Mouse (Mus musculus) CH12.LX (cell line): Measurements from ENCODE around the gene Cd81. TPM values are rescaled to one million over a fixed set of nuclear protein-coding genes. Genes with fewer than 3 reads are reported as not detected.

ENCODE experiments used
- DNase-seq: peaks from one replicate; pipeline ENCODE4 v3.0.0-alpha.2; 2013; ENCODE audit errors: extremely low read depth
- H3K27ac ChIP-seq: 2 replicates; pipeline ENCODE4 v1.5.1; 2012; ENCODE audit warnings: low read depth, mild to moderate bottlenecking, control low read depth, moderate library complexity; ENCODE audit not compliant: insufficient read depth
- H3K27me3 ChIP-seq: replicated peaks from 2 replicates; pipeline ENCODE3; 2012; ENCODE audit warnings: inconsistent platforms
- H3K36me3 ChIP-seq, 2 experiments: replicated peaks in 1 of 2; 2 replicates each; pipeline versions ENCODE3 to v1.6.1; 2012; ENCODE audit warnings: inconsistent platforms in 1 of 2, low read length in 1 of 2, mild to moderate bottlenecking in 1 of 2, mixed read lengths in 1 of 2, moderate library complexity in 1 of 2; ENCODE audit not compliant: control insufficient read depth in 1 of 2, insufficient read depth in 1 of 2
- H3K4me1 ChIP-seq, 2 experiments: 2 replicates each; pipeline ENCODE4 v1.6.1; 2012; ENCODE audit warnings: inconsistent platforms in 1 of 2, moderate library complexity in 1 of 2; ENCODE audit not compliant: insufficient read depth in 2 of 2, control insufficient read depth in 1 of 2
- H3K4me2 ChIP-seq: 2 replicates; pipeline ENCODE4 v1.6.1; 2012; ENCODE audit warnings: low read depth, mild to moderate bottlenecking, control low read depth; ENCODE audit not compliant: poor library complexity, insufficient read depth, severe bottlenecking
- H3K4me3 ChIP-seq, 3 experiments: fragments of 150-350 bp in 1 of 3; sonication (generic) in 1 of 3; replicated peaks in 1 of 3; 2 replicates each; pipeline versions ENCODE3 to v1.5.1; 2011 to 2012; ENCODE audit warnings: low read depth in 2 of 3, low read length in 2 of 3, mild to moderate bottlenecking in 2 of 3, moderate library complexity in 2 of 3, control low read depth in 1 of 3, improper control_type of control experiment in 1 of 3, inconsistent platforms in 1 of 3, mixed read lengths in 1 of 3; ENCODE audit not compliant: poor library complexity in 1 of 3
- H3K79me2 ChIP-seq: replicated peaks from 2 replicates; pipeline ENCODE4 v1.6.1; 2012; ENCODE audit warnings: mild to moderate bottlenecking, moderate library complexity; ENCODE audit not compliant: control insufficient read depth, poor library complexity, insufficient read depth, severe bottlenecking; ENCODE audit errors: extremely low read depth
- H3K9ac ChIP-seq: 2 replicates; pipeline ENCODE4 v1.6.1; 2012; ENCODE audit warnings: low read depth, mild to moderate bottlenecking, control low read depth, moderate library complexity; ENCODE audit not compliant: insufficient read depth
- H3K9me3 ChIP-seq: replicated peaks from 2 replicates; pipeline ENCODE3; 2012; ENCODE audit warnings: low read length, inconsistent platforms, mixed read lengths
- BHLHE40 ChIP-seq: IDR thresholded peaks from 2 replicates; pipeline ENCODE4 v1.6.1; 2011; ENCODE audit warnings: mild to moderate bottlenecking, low read depth, low read length, improper control_type of control experiment
- E2F4 ChIP-seq: IDR thresholded peaks from 2 replicates; pipeline ENCODE4 v1.6.1; 2011; ENCODE audit warnings: low read depth, low read length, improper control_type of control experiment; ENCODE audit not compliant: insufficient replicate concordance
- ETS1 ChIP-seq: conservative IDR thresholded peaks from 2 replicates; pipeline ENCODE4 v1.6.1; 2012; ENCODE audit warnings: low read depth, mild to moderate bottlenecking, inconsistent platforms, low read length, improper control_type of control experiment, moderate library complexity
- GABPA ChIP-seq: IDR thresholded peaks from 2 replicates; pipeline ENCODE4 v1.6.1; 2012; ENCODE audit warnings: low read depth, low read length, improper control_type of control experiment, inconsistent platforms; ENCODE audit not compliant: insufficient replicate concordance
- KAT2A ChIP-seq: IDR thresholded peaks from 2 replicates; pipeline ENCODE4 v1.6.1; 2012; ENCODE audit warnings: low read length, improper control_type of control experiment, inconsistent platforms; ENCODE audit not compliant: insufficient replicate concordance
- MAX ChIP-seq: IDR thresholded peaks from 2 replicates; pipeline ENCODE4 v1.6.1; 2011; ENCODE audit warnings: low read length, improper control_type of control experiment
- MYC ChIP-seq: IDR thresholded peaks from 2 replicates; pipeline ENCODE4 v1.6.1; 2011; ENCODE audit warnings: low read depth, mild to moderate bottlenecking, improper control_type of control experiment, low read length
- NELFE ChIP-seq: IDR thresholded peaks from 2 replicates; pipeline ENCODE4 v1.6.1; 2011; ENCODE audit warnings: low read depth, low read length, improper control_type of control experiment
- RAD21 ChIP-seq: IDR thresholded peaks from 2 replicates; pipeline ENCODE4 v1.6.1; 2011; ENCODE audit warnings: low read depth, mild to moderate bottlenecking, low read length, improper control_type of control experiment, moderate library complexity
- UBTF ChIP-seq: IDR thresholded peaks from 2 replicates; pipeline ENCODE4 v1.6.1; 2012; ENCODE audit warnings: low read depth, mild to moderate bottlenecking, inconsistent platforms, low read length, improper control_type of control experiment, moderate library complexity
- USF1 ChIP-seq: IDR thresholded peaks from 2 replicates; pipeline ENCODE4 v1.6.1; 2014; ENCODE audit warnings: low read depth, mild to moderate bottlenecking, inconsistent platforms, low read length, improper control_type of control experiment
- USF2 ChIP-seq: conservative IDR thresholded peaks from 2 replicates; pipeline ENCODE4 v1.6.1; 2011; ENCODE audit warnings: low read depth, low read length, improper control_type of control experiment
- ZC3H11A ChIP-seq: IDR thresholded peaks from 2 replicates; pipeline ENCODE4 v1.6.1; 2012; ENCODE audit warnings: low read depth, mild to moderate bottlenecking, inconsistent platforms, low read length, improper control_type of control experiment
- ZKSCAN1 ChIP-seq: IDR thresholded peaks from 2 replicates; pipeline ENCODE4 v1.6.1; 2012; ENCODE audit warnings: low read depth, inconsistent platforms, low read length, improper control_type of control experiment, borderline replicate concordance
- ZMIZ1 ChIP-seq: IDR thresholded peaks from 2 replicates; pipeline ENCODE4 v1.6.1; 2012; ENCODE audit warnings: low read depth, mild to moderate bottlenecking, inconsistent platforms, low read length, improper control_type of control experiment
- dilution Hi-C: fragments of 300-500 bp; cut with MboI; formaldehyde crosslinking; loops from 2 replicates; pipeline ENCODE4 v1.14.3; 2020; ENCODE audit warnings: low sequenced_read_pairs; ENCODE audit not compliant: extremely low pct_unique_long_range_greater_than_20kb, extremely low pct_ligation_motif_present
- in situ Hi-C: fragments of 300-500 bp; cut with MboI; formaldehyde crosslinking; loops from 3 replicates; pipeline ENCODE4 v1.14.3; 2019; ENCODE audit warnings: low sequenced_read_pairs, low pct_ligation_motif_present, low pct_unique_long_range_greater_than_20kb, mixed read lengths
- polyA plus RNA-seq: library from polyadenylated mRNA; unstranded; fragments of >175 nt; gene quantifications from 2 replicates; pipeline ENCODE4 v1.2.1, GENCODE M21; 2012; ENCODE audit warnings: low read depth; ENCODE audit not compliant: insufficient read length
- total RNA-seq, 2 experiments: library from RNA; depleted of rRNA; stranded (reverse); fragments of 300-350 nt in 1 of 2; fragments of >200 nt in 1 of 2; gene quantifications; 2 replicates each; pipeline ENCODE4 v1.2.3; 2012 to 2014

Gene Cd81
- total and polyA plus RNA-seq, 3 experiments = 318 to 352 (median 327) TPM

DNA sequence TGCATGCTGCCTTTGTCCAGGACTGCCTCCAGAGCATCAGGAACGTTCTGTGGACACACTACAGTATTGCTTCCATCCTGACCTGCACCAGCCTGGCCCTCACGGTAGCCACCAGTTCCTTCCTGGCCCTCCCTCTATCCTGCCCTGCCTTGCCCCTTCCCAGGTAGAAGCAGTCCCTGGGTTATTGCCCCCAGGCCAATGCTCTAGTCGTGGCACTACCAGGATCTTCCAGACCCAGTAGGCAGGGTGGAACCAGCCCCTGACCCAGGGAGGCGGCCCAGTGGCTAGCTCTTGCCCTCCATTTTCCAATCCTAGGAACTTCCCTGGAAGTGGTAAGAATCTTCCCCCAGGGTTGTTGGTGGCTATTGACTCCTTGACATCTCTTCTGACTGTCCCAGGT is 35.4 kb upstream of the Cd81 start:
- in situ Hi-C loops = loop anchor here (25.0 kb wide), 1 partner anchor 555 kb away; the partner anchor contains the start of gene Lsp1
- peaks cover 33 to 70% of the 10 kb centered on the region in 2 experiments for H3K4me1 ChIP-seq
- dilution Hi-C loops = no loop called here
- TF ChIP-seq ZMIZ1 (no peak), ZC3H11A (no peak), USF1 (no peak), ZKSCAN1 (no peak), RAD21 (no peak), USF2 (no peak), BHLHE40 (no peak), KAT2A (no peak), ETS1 (no peak), E2F4 (no peak), NELFE (no peak), MYC (no peak), UBTF (no peak), GABPA (no peak)
- H3K9me3 ChIP-seq = no peaks in the 10 kb centered on the region
- H3K27ac ChIP-seq = no peak overlapping the region
- H3K27me3 ChIP-seq = no peaks in the 10 kb centered on the region
- DNase-seq = no peak
- H3K9ac ChIP-seq = no peak overlapping the region
- H3K4me3 ChIP-seq = peak overlapping the region in 1 of 3 experiments; percentile 4
- H3K36me3 ChIP-seq = peaks cover 3 to 43% of the 10 kb centered on the region in 2 experiments
- H3K79me2 ChIP-seq = no peaks in the 10 kb centered on the region
- H3K4me2 ChIP-seq = no peak overlapping the region

DNA sequence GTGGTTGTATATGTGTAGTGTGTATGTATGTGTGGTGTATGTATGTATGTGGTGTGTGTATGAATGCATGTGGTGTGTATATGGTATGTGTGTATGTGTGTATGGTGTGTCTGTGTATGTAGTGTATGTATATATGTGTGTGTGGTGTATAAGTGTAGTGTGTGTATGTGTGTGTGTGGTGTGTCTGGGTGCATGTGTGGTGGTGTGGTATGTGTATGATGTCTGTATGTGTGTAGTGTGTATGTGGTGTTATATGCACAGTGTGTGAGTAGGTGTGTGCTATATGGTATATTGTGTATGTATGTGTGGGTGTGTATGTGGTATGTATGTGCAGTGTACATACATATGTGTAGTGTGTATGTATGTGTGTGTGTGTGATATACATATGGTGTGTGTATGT is 32.5 kb upstream of the Cd81 start:
- Histone ChIP-seq H3K4me3 (peak overlapping the region in 1 of 3 experiments; percentile 54), H3K4me2 (no peak overlapping the region), H3K4me1 (peaks cover 39 to 87% of the 10 kb centered on the region in 2 experiments), H3K36me3 (peaks cover 3 to 38% of the 10 kb centered on the region in 2 experiments), H3K27ac (peak overlapping the region; percentile 92), H3K27me3 (no peaks in the 10 kb centered on the region), H3K9me3 (peaks cover 11% of the 10 kb centered on the region), H3K9ac (no peak overlapping the region), H3K79me2 (no peaks in the 10 kb centered on the region)
- in situ Hi-C loops (loop anchor here (25.0 kb wide), 1 partner anchor 558 kb away; the partner anchor contains the start of gene Lsp1), dilution Hi-C loops (no loop called here)
- TF ChIP-seq MAX = 0 out of 2 replicates have a peak, but pooled peaks have one; percentile 2
- TF ChIP-seq GABPA = no peak
- no peak for DNase-seq
